Mouse (Mus musculus) testis, adult 2 months (tissue): ENCODE data around the gene Pno1. TPM values are rescaled to one million over a fixed set of nuclear protein-coding genes. Genes with fewer than 3 reads are reported as not detected.

Source experiments
- H3K27ac ChIP-seq: fragments of 200-500 bp; 2 replicates; pipeline ENCODE4 v1.5.1; 2012; ENCODE audit warnings: low read depth, low read length; ENCODE audit not compliant: control insufficient read depth, insufficient read depth
- H3K27me3 ChIP-seq: fragments of 200-500 bp; 2 replicates; pipeline ENCODE4 v1.6.1; 2012; ENCODE audit warnings: mild to moderate bottlenecking, low read length, moderate library complexity; ENCODE audit not compliant: control insufficient read depth, insufficient read depth
- H3K36me3 ChIP-seq: fragments of 200-500 bp; 2 replicates; pipeline ENCODE4 v1.6.1; 2012; ENCODE audit warnings: mild to moderate bottlenecking, low read length; ENCODE audit not compliant: control insufficient read depth, insufficient read depth
- H3K4me1 ChIP-seq: fragments of 200-500 bp; 2 replicates; pipeline ENCODE4 v1.6.1; 2012; ENCODE audit warnings: low read length; ENCODE audit not compliant: control insufficient read depth, insufficient read depth
- H3K4me3 ChIP-seq: fragments of 200-500 bp; 2 replicates; pipeline ENCODE4 v1.5.1; 2012; ENCODE audit warnings: low read depth, mild to moderate bottlenecking, low read length, moderate library complexity, mixed read lengths; ENCODE audit not compliant: control insufficient read depth
- CTCF ChIP-seq: fragments of 200-500 bp; IDR thresholded peaks from 2 replicates; pipeline ENCODE4 v1.5.1; 2012; ENCODE audit warnings: low read depth, mild to moderate bottlenecking, inconsistent platforms, low read length, moderate library complexity; ENCODE audit not compliant: control insufficient read depth, insufficient read depth, insufficient replicate concordance
- POLR2A ChIP-seq: fragments of 200-500 bp; IDR thresholded peaks from 2 replicates; pipeline ENCODE4 v1.6.1; 2012; ENCODE audit warnings: low read depth, mild to moderate bottlenecking, inconsistent platforms, low read length, moderate library complexity; ENCODE audit not compliant: control insufficient read depth
- polyA plus RNA-seq: library from polyadenylated mRNA; depleted of rRNA; stranded (reverse); fragments of >200 nt; gene quantifications from 2 replicates; pipeline ENCODE4 v1.2.3, GENCODE M21; 2012

Gene Pno1
- polyA plus RNA-seq, 1 experiment, result 5.6 TPM

DNA sequence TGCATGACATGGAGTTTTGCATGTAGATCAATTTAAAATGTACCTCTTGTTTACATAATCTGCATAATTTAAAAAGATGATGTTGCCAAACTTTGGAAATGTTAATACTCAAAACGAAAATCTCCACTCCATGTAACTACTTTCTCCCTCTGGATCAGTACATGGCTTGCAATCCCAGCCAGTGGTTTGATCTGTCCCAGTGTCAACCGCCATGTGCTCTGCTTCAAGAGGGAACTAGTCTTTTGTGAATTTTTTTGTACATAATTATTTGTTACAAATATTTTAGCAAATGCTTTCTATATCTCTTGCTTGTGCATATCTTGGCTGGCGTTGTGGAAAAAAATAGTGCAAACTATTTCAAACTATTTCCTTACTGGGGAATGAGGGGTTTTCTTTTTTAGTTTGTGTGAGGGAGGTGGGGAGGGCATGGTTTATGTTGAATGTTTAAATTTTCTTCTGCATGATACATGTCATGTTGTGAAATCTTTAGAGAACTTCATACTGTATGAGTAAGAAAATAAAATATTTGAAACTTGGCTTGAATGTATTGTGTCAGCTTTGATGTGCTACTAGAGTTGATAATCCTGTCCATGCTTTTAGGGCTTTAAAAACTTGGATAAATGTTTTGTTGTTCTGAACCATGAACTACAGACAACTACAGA is 11.4 kb downstream of the Pno1 start:
- TF ChIP-seq CTCF, result no peak
- no peak for TF ChIP-seq POLR2A
- no peaks in the 10 kb centered on the region for H3K4me1 ChIP-seq
- H3K27me3 ChIP-seq, result no peaks in the 10 kb centered on the region
- no peak overlapping the region for H3K4me3 ChIP-seq
- peaks cover 2% of the 10 kb centered on the region; the same call in 1 of the 2 replicates for H3K36me3 ChIP-seq
- no peak overlapping the region for H3K27ac ChIP-seq

DNA sequence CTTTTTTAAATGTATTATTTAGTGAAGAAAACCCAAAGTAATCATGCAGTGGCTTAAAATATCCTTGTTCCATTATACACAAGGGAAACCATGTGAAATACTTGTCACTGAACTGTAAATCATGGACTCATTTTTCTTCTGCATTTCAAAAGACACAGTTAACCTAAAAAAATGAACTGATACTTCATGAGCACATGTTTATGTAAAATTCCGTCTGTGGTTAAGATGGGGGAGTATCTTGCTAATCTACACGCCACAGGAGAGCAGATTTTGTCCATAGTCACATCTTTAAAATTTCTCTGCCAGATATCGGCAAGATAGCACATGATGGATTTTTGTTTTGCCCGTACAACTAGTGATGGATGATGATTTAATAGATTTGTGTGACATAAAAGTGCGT is 12.2 kb downstream of the Pno1 start:
- Histone ChIP-seq H3K36me3 (peaks cover 2% of the 10 kb centered on the region; the same call in 1 of the 2 replicates), H3K27ac (no peak overlapping the region)

DNA sequence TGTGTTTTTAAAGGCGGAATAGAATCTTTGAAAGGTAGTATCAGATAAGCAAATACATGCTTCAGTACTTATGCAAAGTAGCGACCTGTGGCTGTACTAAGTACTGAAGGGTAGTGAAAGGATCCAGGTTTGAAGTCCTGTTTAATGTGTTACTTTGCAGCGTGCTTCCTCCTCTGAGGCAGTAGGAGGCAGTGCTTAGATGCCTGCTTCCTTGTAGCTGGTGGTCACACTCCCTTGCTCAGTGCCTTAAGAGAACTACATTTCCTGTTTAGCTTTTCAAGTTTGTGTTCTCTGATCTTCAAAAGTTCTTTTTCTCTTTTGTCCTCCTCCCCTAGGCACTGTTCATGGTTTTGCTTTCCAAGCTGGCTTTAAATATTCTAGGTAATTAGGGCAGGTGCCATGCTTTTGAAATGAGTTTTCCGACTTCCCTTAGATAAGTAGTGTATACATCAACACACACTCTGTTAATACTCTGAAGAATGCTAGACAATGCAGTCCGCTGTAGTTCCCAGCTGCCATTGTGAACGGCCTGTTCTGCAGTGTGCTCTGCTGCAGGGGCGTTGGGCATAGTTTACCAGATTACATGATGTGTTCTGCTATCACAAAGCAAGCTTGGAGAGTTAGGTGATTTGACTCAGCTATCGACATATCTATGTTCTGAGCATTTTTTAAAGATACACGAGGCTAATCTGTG is 19.1 kb downstream of the Pno1 start:
- H3K4me1 ChIP-seq, result no peaks in the 10 kb centered on the region
- no peak overlapping the region for H3K4me3 ChIP-seq
- H3K27ac ChIP-seq, result no peak overlapping the region
- TF ChIP-seq POLR2A (no peak), CTCF (no peak)
- no peaks in the 10 kb centered on the region for H3K27me3 ChIP-seq
- no peaks in the 10 kb centered on the region for H3K36me3 ChIP-seq

More for the DNA sequence above, 12.2 kb downstream of the Pno1 start:
- no peaks in the 10 kb centered on the region for H3K27me3 ChIP-seq
- no peak overlapping the region for H3K4me3 ChIP-seq
- no peaks in the 10 kb centered on the region for H3K4me1 ChIP-seq
- TF ChIP-seq POLR2A (no peak), CTCF (no peak)

DNA sequence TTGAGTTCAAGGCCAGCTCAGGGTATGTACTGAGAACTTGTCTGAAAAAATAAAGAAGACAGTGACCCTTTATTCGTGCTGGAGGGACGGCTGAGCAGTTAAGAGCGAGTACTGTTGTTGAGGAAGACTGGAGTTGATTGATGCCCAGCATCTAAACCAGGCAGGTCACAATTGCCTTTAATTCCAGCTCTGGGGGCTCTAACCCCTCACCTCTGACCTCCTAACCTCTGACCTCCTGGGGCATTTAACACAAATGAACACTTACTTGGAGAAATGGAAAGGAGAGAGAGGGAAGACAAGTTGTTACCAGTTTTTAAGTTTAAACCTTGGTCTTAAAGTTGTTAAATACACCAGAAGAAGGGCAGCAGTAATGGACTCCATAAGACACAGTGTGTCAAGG is 22.6 kb downstream of the Pno1 start:
- H3K36me3 ChIP-seq, result no peaks in the 10 kb centered on the region
- TF ChIP-seq CTCF (no peak), POLR2A (no peak)
- H3K4me3 ChIP-seq, result no peak overlapping the region
- no peaks in the 10 kb centered on the region for H3K4me1 ChIP-seq
- no peak overlapping the region for H3K27ac ChIP-seq
- no peaks in the 10 kb centered on the region for H3K27me3 ChIP-seq

DNA sequence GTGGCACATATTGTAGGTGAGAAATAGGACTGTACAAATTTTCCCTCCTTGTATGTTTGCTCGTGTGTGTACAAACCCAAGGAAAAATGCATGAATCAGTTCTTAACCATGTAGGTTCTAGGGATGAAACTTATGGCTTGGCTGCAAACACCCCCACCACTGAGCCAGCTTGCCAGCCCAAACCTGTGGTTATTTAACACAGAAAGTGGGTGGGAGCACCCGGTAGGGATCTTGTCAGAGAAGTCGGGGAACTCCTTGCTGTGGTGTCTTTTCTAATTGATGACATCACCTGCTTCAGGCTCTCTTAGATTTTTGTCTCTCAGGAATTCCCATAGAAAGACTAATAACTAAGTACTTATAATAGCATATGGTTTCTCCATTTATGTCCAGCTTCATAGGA is 23.7 kb downstream of the Pno1 start:
- Histone ChIP-seq H3K27me3 (no peaks in the 10 kb centered on the region), H3K27ac (no peak overlapping the region), H3K4me3 (no peak overlapping the region), H3K4me1 (no peaks in the 10 kb centered on the region), H3K36me3 (no peaks in the 10 kb centered on the region)
- TF ChIP-seq CTCF (no peak), POLR2A (no peak)

DNA sequence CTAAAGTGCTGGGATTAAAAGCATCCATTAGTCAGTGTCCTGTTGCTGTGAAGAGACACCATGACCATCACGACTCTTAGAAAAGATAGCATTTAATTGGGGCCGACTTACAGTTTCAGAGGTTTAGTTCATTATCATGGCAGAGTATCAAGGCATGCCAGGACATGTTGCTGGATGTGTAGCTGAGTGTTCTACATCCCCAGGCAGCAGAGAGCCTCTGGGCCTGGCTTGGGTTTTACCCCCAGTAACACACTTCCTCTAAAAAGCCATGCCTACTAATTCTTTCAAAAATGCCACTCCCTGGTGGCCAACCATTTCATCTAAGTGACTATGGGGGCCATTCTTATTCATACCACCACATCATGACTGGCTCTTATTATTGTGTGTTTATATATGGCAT is 28.2 kb downstream of the Pno1 start:
- no peak for TF ChIP-seq POLR2A
- TF ChIP-seq CTCF, result no peak
- H3K4me1 ChIP-seq, result no peaks in the 10 kb centered on the region
- H3K27me3 ChIP-seq, result no peaks in the 10 kb centered on the region
- no peaks in the 10 kb centered on the region for H3K36me3 ChIP-seq
- no peak overlapping the region for H3K4me3 ChIP-seq
- no peak overlapping the region for H3K27ac ChIP-seq

DNA sequence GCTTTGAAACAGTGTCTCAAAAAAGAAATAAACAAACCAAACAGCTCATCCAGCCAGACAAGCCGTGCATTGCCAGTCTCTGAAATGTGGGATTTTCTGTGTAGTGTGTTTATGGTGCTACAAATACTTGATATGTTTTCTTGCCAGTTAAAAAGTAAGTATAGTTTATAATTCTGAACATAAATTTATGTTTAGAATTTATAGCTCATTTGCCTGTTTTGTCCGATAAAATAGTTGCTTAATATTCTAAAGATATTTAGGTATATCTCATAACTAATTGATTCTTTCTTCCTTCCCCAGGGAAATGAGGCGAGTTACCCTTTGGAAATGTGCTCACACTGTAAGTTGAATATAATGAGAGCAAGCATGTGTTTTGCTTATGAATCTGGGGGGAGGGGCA is 29.6 kb downstream of the Pno1 start, which contains the start of gene Wdr92:
TSS of gene Wdr92 (plus strand) at position 301 of the 400 bp plus-strand sequence.
- TF ChIP-seq CTCF (no peak), POLR2A (no peak)
- H3K4me1 ChIP-seq, result no peaks in the 10 kb centered on the region
- no peaks in the 10 kb centered on the region for H3K27me3 ChIP-seq
- no peak within 1 kb of the TSS for H3K27ac ChIP-seq
- no peak within 1 kb of the TSS for H3K4me3 ChIP-seq
- no peaks in the 10 kb centered on the region for H3K36me3 ChIP-seq
